Mouse (Mus musculus) embryonic facial prominence, embryonic 11.5 days (tissue): ENCODE measurements around the gene Isyna1. TPM values are rescaled to one million over a fixed set of nuclear protein-coding genes. Genes with fewer than 3 reads are reported as not detected.

Experiments used
- ATAC-seq: fragments of 200-750 bp; cut with Nextera tagmentation; replicated peaks from 2 replicates; pipeline ENCODE4 v1.8.0; 2017; ENCODE audit warnings: low read depth; ENCODE audit not compliant: insufficient number of reproducible peaks, low FRiP score, low TSS enrichment
- DNase-seq: peaks from one replicate; pipeline ENCODE4 v3.0.0-alpha.2; 2015; ENCODE audit warnings: low spot score
- H3K27ac ChIP-seq: fragments of 300-500 bp; sonication (generic); replicated peaks from 2 replicates; pipeline ENCODE4 v1.5.1; 2014; ENCODE audit warnings: mild to moderate bottlenecking, low read depth, low read length, control low read depth
- H3K27me3 ChIP-seq: fragments of 300-500 bp; sonication (generic); 2 replicates; pipeline ENCODE4 v1.6.1; 2014; ENCODE audit warnings: mild to moderate bottlenecking, low read length, moderate library complexity, mixed read lengths; ENCODE audit not compliant: control insufficient read depth, insufficient read depth
- H3K36me3 ChIP-seq: fragments of 300-500 bp; sonication (generic); replicated peaks from 2 replicates; pipeline ENCODE4 v1.6.1; 2014; ENCODE audit warnings: low read depth, mild to moderate bottlenecking, low read length, moderate library complexity, mixed read lengths; ENCODE audit not compliant: control insufficient read depth, insufficient read depth
- H3K4me1 ChIP-seq: fragments of 300-500 bp; sonication (generic); 2 replicates; pipeline ENCODE4 v1.6.1; 2014; ENCODE audit warnings: low read length, mixed read lengths; ENCODE audit not compliant: control insufficient read depth, insufficient read depth
- H3K4me2 ChIP-seq: fragments of 300-500 bp; sonication (generic); 2 replicates; pipeline ENCODE4 v1.6.1; 2014; ENCODE audit warnings: low read depth, mild to moderate bottlenecking, control low read depth, low read length, moderate library complexity
- H3K4me3 ChIP-seq: fragments of 300-500 bp; sonication (generic); 2 replicates; pipeline ENCODE4 v1.5.1; 2014; ENCODE audit warnings: low read depth, low read length, control low read depth
- H3K9ac ChIP-seq: fragments of 300-500 bp; sonication (generic); replicated peaks from 2 replicates; pipeline ENCODE4 v1.6.1; 2014; ENCODE audit warnings: mild to moderate bottlenecking, control low read depth, low read length
- H3K9me3 ChIP-seq: fragments of 300-500 bp; sonication (generic); replicated peaks from 2 replicates; pipeline ENCODE4 v1.6.1; 2016; ENCODE audit warnings: mild to moderate bottlenecking, low read length, inconsistent platforms, mixed read lengths; ENCODE audit not compliant: control insufficient read depth
- WGBS: fragments of 180-500 bp; shearing (Covaris S2); extraction: QIAGEN DNeasy Blood & Tissue Kit; methylation state at CpG from one replicate; pipeline ENCODE4 v1.1.7; 2014; 5-methylcytosine and 5-hydroxymethylcytosine counted together
- polyA plus RNA-seq: library from polyadenylated mRNA; unstranded; fragments of >200 nt; fragmentation: Nextera tagmentation; extraction: Ambion mirVana; gene quantifications from 2 replicates; pipeline ENCODE4 v1.2.1, GENCODE M21; 2014

The Isyna1 gene
- polyA plus RNA-seq, 1 experiment from 2014 or later, result 79.0 TPM

DNA sequence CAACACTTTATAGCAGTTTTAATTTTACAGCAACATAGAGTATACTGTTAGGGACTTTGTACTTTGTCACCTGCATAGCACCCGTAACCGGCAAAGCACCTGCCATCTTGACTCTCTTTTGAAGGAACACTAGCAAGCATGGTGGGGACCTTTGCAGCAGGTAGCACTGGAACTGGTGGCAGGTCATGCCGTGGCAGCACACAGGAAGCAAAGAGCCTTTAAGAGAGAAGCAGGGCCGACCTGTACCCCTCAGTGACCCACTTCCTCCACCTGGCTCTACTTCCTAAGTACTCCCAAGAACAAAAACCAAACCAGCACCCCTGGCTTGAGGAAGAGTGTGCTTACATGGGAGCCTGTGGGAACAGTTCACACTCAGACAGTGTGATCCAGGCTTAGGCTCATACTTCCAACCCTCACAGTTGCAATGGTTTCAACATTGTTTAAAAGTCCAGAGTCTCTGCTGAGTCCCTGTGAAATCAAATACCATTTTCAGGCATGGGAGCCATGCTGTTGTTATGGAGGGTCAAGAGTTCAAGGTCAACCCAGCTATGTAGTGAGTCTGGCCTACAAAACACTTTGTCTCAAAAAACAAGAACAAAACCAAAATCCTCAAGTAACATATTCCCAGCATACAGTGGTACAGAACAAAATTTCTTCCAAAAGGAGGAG is 39.0 kb upstream of the Isyna1 start:
- H3K27me3 ChIP-seq, result no peaks in the 10 kb centered on the region
- no peak overlapping the region for H3K4me3 ChIP-seq
- H3K36me3 ChIP-seq, result no peaks in the 10 kb centered on the region
- WGBS, result 90% methylated on average over 4 of the region's 4 CpGs
- H3K9me3 ChIP-seq, result no peaks in the 10 kb centered on the region
- H3K4me2 ChIP-seq, result no peak overlapping the region
- no peak for DNase-seq
- no peak overlapping the region for H3K27ac ChIP-seq
- H3K4me1 ChIP-seq, result no peaks in the 10 kb centered on the region
- no peak overlapping the region for H3K9ac ChIP-seq
- ATAC-seq, result no peak

DNA sequence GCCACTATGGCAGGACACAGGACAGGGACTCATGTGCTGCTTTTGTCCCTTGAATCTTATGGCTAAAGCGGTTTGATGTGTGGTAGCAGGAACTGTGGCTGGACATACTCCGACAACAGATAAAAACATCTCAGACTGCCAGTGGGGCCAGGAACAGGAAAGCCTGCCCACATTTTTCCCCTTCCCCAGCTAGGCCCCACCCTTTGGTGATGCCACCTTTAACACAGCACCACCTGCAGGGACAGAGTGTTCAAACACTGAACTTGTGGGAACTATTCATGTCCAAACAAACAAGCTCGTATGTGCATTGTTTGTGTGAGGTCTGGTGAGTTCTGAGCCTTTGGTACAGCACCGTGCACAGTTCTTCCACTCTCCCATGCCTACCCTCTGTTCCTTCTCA is 35.8 kb upstream of the Isyna1 start:
- no peaks in the 10 kb centered on the region for H3K36me3 ChIP-seq

DNA sequence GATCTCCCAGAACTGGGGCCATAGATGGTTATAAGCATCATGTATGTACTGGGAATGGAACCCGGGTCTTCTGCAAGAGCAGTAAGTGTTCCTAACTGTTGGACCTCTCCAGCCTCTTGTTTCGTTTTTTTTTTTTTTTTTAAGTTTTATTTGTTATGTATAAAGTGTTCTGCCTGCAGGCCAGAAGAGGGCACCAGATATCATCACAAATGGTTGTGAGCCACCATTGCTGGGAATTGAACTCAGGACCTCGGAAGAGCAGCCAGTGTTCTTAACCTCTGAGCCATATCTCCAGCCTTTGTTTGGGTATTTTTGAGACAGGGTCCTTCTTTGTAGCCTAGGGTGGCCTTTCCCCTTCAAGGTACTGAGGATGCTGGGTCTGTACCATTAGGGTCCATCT is 35.2 kb upstream of the Isyna1 start:
- no peak overlapping the region for H3K4me3 ChIP-seq
- H3K4me2 ChIP-seq, result no peak overlapping the region
- no peaks in the 10 kb centered on the region for H3K4me1 ChIP-seq
- H3K9me3 ChIP-seq, result no peaks in the 10 kb centered on the region
- H3K36me3 ChIP-seq, result no peaks in the 10 kb centered on the region
- no peak overlapping the region for H3K27ac ChIP-seq
- no peak overlapping the region for H3K9ac ChIP-seq
- 77% methylated on average over 3 of the region's 3 CpGs for WGBS
- H3K27me3 ChIP-seq, result no peaks in the 10 kb centered on the region
- no peak for ATAC-seq
- DNase-seq, result no peak

More for the DNA sequence above, 35.8 kb upstream of the Isyna1 start:
- H3K4me1 ChIP-seq, result no peaks in the 10 kb centered on the region
- no peak overlapping the region for H3K4me2 ChIP-seq
- 73% methylated on average over 4 of the region's 4 CpGs for WGBS
- no peak overlapping the region for H3K27ac ChIP-seq
- no peaks in the 10 kb centered on the region for H3K27me3 ChIP-seq
- no peak overlapping the region for H3K4me3 ChIP-seq
- H3K9ac ChIP-seq, result no peak overlapping the region
- no peaks in the 10 kb centered on the region for H3K9me3 ChIP-seq
- DNase-seq (no peak), ATAC-seq (no peak)

DNA sequence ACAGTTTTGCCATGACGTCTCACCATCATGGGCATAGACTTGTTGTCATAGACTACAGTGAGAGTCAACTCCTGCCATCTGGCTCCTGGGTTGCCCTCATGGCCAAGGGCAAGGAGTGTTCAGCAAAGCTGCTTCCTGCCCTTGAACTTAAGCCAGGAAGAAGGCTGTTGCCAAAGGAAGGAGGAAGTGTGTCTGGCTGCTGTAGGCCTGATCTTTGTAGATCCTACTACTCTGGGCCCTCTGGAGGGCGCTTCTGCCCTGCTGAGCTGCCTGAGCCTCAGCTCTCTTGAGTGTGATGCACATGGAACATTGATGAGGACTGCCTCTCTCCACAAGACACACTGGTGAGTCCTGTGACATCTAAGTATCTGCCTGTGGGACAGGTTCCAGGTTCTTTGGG is 34.1 kb upstream of the Isyna1 start:
- 84% methylated on average over 2 of the region's 2 CpGs for WGBS
- Histone ChIP-seq H3K4me1 (no peaks in the 10 kb centered on the region), H3K9ac (no peak overlapping the region), H3K36me3 (no peaks in the 10 kb centered on the region), H3K4me2 (no peak overlapping the region), H3K9me3 (no peaks in the 10 kb centered on the region), H3K27me3 (no peaks in the 10 kb centered on the region), H3K27ac (no peak overlapping the region), H3K4me3 (no peak overlapping the region)
- ATAC-seq (no peak), DNase-seq (no peak)

GRCm38 (mm10) chr8:70560564-70560963 is 33.6 kb upstream of the Isyna1 start:
- ATAC-seq, result no peak
- WGBS, result 78% methylated on average over 3 of the region's 3 CpGs
- H3K4me3 ChIP-seq, result no peak overlapping the region
- H3K4me1 ChIP-seq, result no peaks in the 10 kb centered on the region
- H3K9ac ChIP-seq, result no peak overlapping the region
- H3K36me3 ChIP-seq, result no peaks in the 10 kb centered on the region
- no peaks in the 10 kb centered on the region for H3K27me3 ChIP-seq
- H3K9me3 ChIP-seq, result no peaks in the 10 kb centered on the region
- no peak overlapping the region for H3K27ac ChIP-seq
- no peak overlapping the region for H3K4me2 ChIP-seq
- no peak for DNase-seq

- WGBS, result 66% methylated on average over 4 of the region's 4 CpGs
- no peaks in the 10 kb centered on the region for H3K4me1 ChIP-seq
- peak overlapping the region; percentile 22; the same call in 1 of the 2 replicates for H3K9ac ChIP-seq
- DNase-seq, result no peak
- no peaks in the 10 kb centered on the region for H3K27me3 ChIP-seq
- H3K4me3 ChIP-seq, result no peak overlapping the region
- no peaks in the 10 kb centered on the region for H3K9me3 ChIP-seq
- ATAC-seq, result no peak
- H3K4me2 ChIP-seq, result no peak overlapping the region
- H3K27ac ChIP-seq, result no peak overlapping the region
- H3K36me3 ChIP-seq, result no peaks in the 10 kb centered on the region
These were observed 32.8 kb upstream of the Isyna1 start for GRCm38 (mm10) chr8:70561357-70561756.

DNA sequence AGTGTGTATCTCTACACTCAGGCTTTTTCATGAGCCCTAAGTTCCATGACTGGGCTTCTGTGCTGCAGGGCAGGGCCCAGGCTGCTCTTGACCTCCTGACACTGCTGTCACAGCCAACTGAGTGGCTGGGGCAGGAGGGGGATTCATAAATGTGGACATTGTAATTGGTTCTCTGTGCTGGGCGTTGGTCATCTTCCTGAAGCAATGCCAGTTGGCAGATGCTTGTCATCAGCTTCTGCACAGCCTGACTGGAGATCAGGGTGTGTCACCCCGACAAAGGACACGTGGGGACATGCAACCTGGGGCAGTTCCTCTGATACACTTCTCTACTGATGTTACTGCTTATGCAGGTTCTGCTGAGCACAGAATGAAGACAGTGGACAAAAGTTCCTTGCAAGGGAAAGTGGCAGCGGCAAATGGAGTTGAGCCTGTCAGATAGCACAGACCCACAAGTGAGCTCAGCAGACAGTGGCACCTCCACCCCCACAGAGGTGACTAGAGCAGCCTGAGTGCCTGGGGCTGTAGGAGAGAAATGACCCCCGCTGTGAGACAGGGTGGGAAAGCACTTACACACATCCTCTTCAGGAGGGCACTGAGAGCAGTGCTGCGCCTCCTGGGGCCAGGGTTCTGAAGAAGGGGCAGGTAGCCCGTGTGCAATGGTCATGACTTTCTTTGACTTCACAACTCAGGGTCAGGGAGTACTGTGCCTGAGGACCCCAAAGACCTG is 32.2 kb upstream of the Isyna1 start:
- H3K9me3 ChIP-seq, result no peaks in the 10 kb centered on the region
- no peaks in the 10 kb centered on the region for H3K36me3 ChIP-seq
- no peak for DNase-seq
- ATAC-seq, result no peak
- peak overlapping the region; percentile 22; the same call in 1 of the 2 replicates for H3K9ac ChIP-seq
- 65% methylated on average over 7 of the region's 7 CpGs for WGBS
- no peaks in the 10 kb centered on the region for H3K27me3 ChIP-seq
- H3K27ac ChIP-seq, result no peak overlapping the region
- no peak overlapping the region for H3K4me3 ChIP-seq
- no peak overlapping the region for H3K4me2 ChIP-seq
- no peaks in the 10 kb centered on the region for H3K4me1 ChIP-seq

- WGBS, result 83% methylated on average over 3 of the region's 3 CpGs
- Histone ChIP-seq H3K4me2 (no peak overlapping the region), H3K4me1 (no peaks in the 10 kb centered on the region), H3K4me3 (no peak overlapping the region), H3K27me3 (no peaks in the 10 kb centered on the region), H3K36me3 (no peaks in the 10 kb centered on the region), H3K9me3 (no peaks in the 10 kb centered on the region), H3K27ac (no peak overlapping the region), H3K9ac (no peak overlapping the region)
- DNase-seq (no peak), ATAC-seq (no peak)
These were observed 31.4 kb upstream of the Isyna1 start for GRCm38 (mm10) chr8:70562802-70563201.
